Mouse (Mus musculus) kidney, embryonic 14.5 days (tissue): Measurements from ENCODE around the gene Spout1. TPM values are rescaled to one million over a fixed set of nuclear protein-coding genes. Genes with fewer than 3 reads are reported as not detected.
"Not testable (repeated sequence)": the region's sequence is repeated elsewhere in the genome, so short reads cannot be mapped to it uniquely, and the experiment has no call there.

Experiments
- ATAC-seq: fragments of 200-750 bp; cut with Nextera tagmentation; 2 replicates; pipeline ENCODE4 v1.8.0; 2017; ENCODE audit warnings: moderate number of reproducible peaks, mild to moderate bottlenecking, moderate TSS enrichment, moderate library complexity; ENCODE audit not compliant: low FRiP score, low TSS enrichment
- H3K27ac ChIP-seq: fragments of 300-500 bp; sonication (generic); 2 replicates; pipeline ENCODE4 v1.5.1; 2014; ENCODE audit warnings: low read depth, mild to moderate bottlenecking, low read length, moderate library complexity, mixed read lengths
- H3K27me3 ChIP-seq: fragments of 300-500 bp; sonication (generic); 2 replicates; pipeline ENCODE4 v1.6.1; 2014; ENCODE audit warnings: mild to moderate bottlenecking, low read length; ENCODE audit not compliant: control insufficient read depth, insufficient read depth
- H3K36me3 ChIP-seq: fragments of 300-500 bp; sonication (generic); 2 replicates; pipeline ENCODE4 v1.6.1; 2014; ENCODE audit warnings: low read length, mixed read lengths; ENCODE audit not compliant: control insufficient read depth, insufficient read depth
- H3K4me1 ChIP-seq: fragments of 300-500 bp; sonication (generic); 2 replicates; pipeline ENCODE4 v1.6.1; 2014; ENCODE audit warnings: low read length, mixed read lengths; ENCODE audit not compliant: control insufficient read depth, insufficient read depth
- H3K4me2 ChIP-seq: fragments of 300-500 bp; sonication (generic); replicated peaks from 2 replicates; pipeline ENCODE4 v1.6.1; 2014; ENCODE audit warnings: low read depth, mild to moderate bottlenecking, low read length
- H3K4me3 ChIP-seq: fragments of 300-500 bp; sonication (generic); 2 replicates; pipeline ENCODE4 v1.5.1; 2014; ENCODE audit warnings: mild to moderate bottlenecking, low read length
- H3K9ac ChIP-seq: fragments of 300-500 bp; sonication (generic); 2 replicates; pipeline ENCODE4 v1.6.1; 2014; ENCODE audit warnings: low read depth, mild to moderate bottlenecking, low read length, moderate library complexity
- H3K9me3 ChIP-seq: fragments of 300-500 bp; sonication (generic); 2 replicates; pipeline ENCODE4 v1.6.1; 2016; ENCODE audit warnings: low read length; ENCODE audit not compliant: control insufficient read depth
- WGBS: fragments of 180-500 bp; shearing (Covaris S2); extraction: QIAGEN DNeasy Blood & Tissue Kit; methylation state at CpG from one replicate; pipeline ENCODE4 v1.1.7; 2014; 5-methylcytosine and 5-hydroxymethylcytosine counted together
- polyA plus RNA-seq: library from polyadenylated mRNA; unstranded; fragments of >200 nt; fragmentation: Nextera tagmentation; extraction: Ambion mirVana; gene quantifications from 2 replicates; pipeline ENCODE4 v1.2.1, GENCODE M21; 2014

The Spout1 gene
- polyA plus RNA-seq, 1 experiment from 2014 or later, result 77.0 TPM

DNA sequence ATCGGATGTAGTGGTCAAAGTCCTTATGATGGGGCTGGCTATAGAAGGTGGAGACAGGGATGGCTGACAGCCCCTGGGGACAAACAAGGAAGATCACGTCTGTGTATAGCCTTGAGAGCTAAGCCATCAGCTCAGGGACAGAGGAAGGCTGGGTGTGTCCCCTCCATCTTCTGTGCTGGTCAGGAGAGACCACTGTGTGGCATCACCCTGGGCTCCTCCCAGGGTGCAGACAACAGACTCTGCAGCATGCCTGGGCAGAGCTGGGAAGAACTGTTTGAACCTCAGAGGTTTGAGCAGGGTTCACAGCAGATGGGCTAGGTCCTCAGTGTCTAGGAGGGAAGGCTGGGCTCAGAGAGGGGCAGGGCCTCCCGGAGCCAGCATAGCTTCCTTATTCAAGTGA lies 7.4 kb upstream of the Spout1 start:
- Histone ChIP-seq H3K4me1 (no peaks in the 10 kb centered on the region), H3K4me3 (no peak overlapping the region), H3K27ac (no peak overlapping the region), H3K4me2 (no peak overlapping the region), H3K9ac (no peak overlapping the region), H3K9me3 (peaks cover 6% of the 10 kb centered on the region; the same call in 1 of the 2 replicates), H3K36me3 (no peaks in the 10 kb centered on the region), H3K27me3 (no peaks in the 10 kb centered on the region)
- no peak for ATAC-seq
- 88% methylated on average over 3 of the region's 3 CpGs for whole genome bisulfite sequencing

DNA sequence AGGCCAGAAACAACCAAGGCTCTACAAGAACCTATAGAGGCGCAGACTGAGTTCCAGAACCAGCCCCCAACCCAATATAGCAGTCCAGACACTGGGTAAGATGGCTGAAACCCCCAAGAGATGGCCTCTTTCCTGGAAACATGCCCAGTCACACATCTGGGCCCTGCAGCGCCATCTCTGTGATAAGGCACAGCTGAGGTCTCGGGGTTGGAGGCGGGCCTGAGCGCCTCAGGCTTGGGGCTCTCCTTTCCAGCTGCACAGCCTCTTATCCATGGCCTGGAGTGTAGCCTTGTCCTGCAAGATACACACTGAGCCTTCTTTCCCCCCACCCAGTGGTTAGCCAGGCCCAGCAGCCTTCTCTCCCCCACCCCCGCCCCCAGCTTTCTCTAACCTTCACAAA lies 7.0 kb upstream of the Spout1 start:
- H3K36me3 ChIP-seq, result no peaks in the 10 kb centered on the region
- no peak for ATAC-seq
- H3K9ac ChIP-seq, result no peak overlapping the region
- H3K4me3 ChIP-seq, result no peak overlapping the region
- H3K27me3 ChIP-seq, result no peaks in the 10 kb centered on the region
- no peak overlapping the region for H3K4me2 ChIP-seq
- no peak overlapping the region for H3K27ac ChIP-seq
- H3K9me3 ChIP-seq, result peaks cover 6% of the 10 kb centered on the region; the same call in 1 of the 2 replicates
- no peaks in the 10 kb centered on the region for H3K4me1 ChIP-seq
- 88% methylated on average over 6 of the region's 6 CpGs for WGBS

DNA sequence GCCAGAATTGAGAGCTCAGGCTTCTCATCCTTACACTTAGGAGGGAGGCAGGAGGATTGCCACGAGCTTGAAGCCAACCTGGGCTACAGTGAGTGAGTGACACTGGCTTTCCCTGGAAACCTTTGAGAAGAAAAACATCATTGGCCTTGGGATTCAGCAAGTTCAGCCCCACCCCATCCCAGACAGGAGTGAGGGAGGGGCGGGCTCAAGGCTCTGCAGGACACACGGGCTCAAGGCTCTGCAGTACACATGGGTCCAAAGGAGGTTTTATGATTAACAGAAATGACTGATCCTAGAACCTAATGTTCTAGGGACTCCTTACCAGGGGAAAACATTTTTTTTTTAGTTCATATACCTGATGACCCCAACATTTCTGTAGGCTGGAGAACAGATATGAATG lies 5.5 kb upstream of the Spout1 start:
- H3K27ac ChIP-seq, result no peak overlapping the region
- H3K4me1 ChIP-seq, result no peaks in the 10 kb centered on the region
- 70% methylated on average over 3 of the region's 3 CpGs for WGBS
- ATAC-seq, result no peak
- H3K27me3 ChIP-seq, result no peaks in the 10 kb centered on the region
- peaks cover 6% of the 10 kb centered on the region; the same call in 1 of the 2 replicates for H3K9me3 ChIP-seq
- H3K36me3 ChIP-seq, result no peaks in the 10 kb centered on the region
- no peak overlapping the region for H3K4me3 ChIP-seq
- H3K4me2 ChIP-seq, result no peak overlapping the region
- H3K9ac ChIP-seq, result no peak overlapping the region

DNA sequence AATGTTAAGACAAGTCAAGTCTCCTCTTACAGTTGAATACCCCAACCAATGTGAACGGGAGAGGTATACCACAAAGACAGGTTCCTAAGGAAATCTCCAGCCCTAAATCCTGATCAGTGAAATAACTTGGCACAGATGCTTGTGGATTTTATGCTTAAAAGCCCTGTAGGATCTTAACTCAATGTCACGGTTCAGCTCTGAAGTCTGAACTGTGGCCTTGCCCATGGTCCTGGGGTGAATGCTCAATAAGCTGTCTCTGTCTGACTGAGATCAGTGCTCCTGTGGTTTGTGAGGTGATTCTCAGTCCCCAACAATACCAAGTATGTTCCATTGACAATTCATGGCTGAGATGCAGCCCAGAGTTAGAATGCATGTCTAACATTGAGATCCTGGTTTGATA lies 4.2 kb upstream of the Spout1 start:
- Histone ChIP-seq H3K27ac (no peak overlapping the region), H3K4me2 (no peak overlapping the region), H3K9ac (no peak overlapping the region), H3K36me3 (no peaks in the 10 kb centered on the region), H3K27me3 (no peaks in the 10 kb centered on the region), H3K4me3 (no peak overlapping the region), H3K4me1 (peaks cover 3% of the 10 kb centered on the region), H3K9me3 (peaks cover 6% of the 10 kb centered on the region; the same call in 1 of the 2 replicates)
- no peak for ATAC-seq
- WGBS, result 88% methylated on average over 2 of the region's 2 CpGs

- 64% methylated on average over 7 of the region's 7 CpGs for WGBS
- Histone ChIP-seq H3K4me2 (peak overlapping the region; percentile 82), H3K4me3 (peak overlapping the region; percentile 81), H3K36me3 (peaks cover 32% of the 10 kb centered on the region)
- not testable (repeated sequence) for H3K9ac ChIP-seq, H3K4me1 ChIP-seq, H3K9me3 ChIP-seq, H3K27ac ChIP-seq, H3K27me3 ChIP-seq
- 0 out of 2 replicates have a peak, but pooled peaks have one; percentile 11 for ATAC-seq
These were observed 452 bp upstream of the Spout1 start for GRCm38 (mm10) chr2:30178711-30179110.

GRCm38 (mm10) chr2:30176561-30176960 lies 1.7 kb downstream of the Spout1 start:
- no peak for ATAC-seq

DNA sequence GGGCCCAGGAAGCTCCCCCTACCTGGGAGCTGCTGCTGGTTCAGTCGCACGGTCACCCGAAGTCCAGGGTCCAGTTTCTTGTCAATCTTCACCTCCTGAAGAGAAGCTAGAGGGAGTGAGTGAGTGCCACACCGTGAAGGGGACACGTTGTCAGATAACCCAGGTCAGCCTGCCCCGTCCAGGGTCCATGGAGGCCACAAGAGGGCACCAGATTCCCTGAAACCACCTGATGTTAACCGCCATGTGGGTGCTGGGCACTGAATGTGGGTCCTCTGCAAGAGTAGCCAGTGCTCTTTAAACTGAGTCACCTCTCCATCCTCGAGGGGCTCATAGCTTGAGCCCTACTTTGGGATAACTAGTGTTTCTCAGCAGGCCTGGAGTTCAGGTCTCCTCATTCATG lies 2.4 kb downstream of the Spout1 start:
- Histone ChIP-seq H3K4me1 (peaks cover 8% of the 10 kb centered on the region), H3K27me3 (no peaks in the 10 kb centered on the region), H3K9ac (no peak overlapping the region), H3K27ac (no peak overlapping the region), H3K4me2 (no peak overlapping the region), H3K36me3 (peaks cover 43% of the 10 kb centered on the region), H3K4me3 (no peak overlapping the region), H3K9me3 (0 out of 2 replicates have a peak, but pooled peaks cover 3% of the 10 kb centered on the region)
- WGBS, result 94% methylated on average over 8 of the region's 8 CpGs
- ATAC-seq, result no peak

More at GRCm38 (mm10) chr2:30176561-30176960, 1.7 kb downstream of the Spout1 start:
- Histone ChIP-seq H3K27me3 (no peaks in the 10 kb centered on the region), H3K4me2 (no peak overlapping the region), H3K36me3 (peaks cover 43% of the 10 kb centered on the region), H3K9ac (no peak overlapping the region), H3K27ac (no peak overlapping the region), H3K9me3 (0 out of 2 replicates have a peak, but pooled peaks cover 3% of the 10 kb centered on the region), H3K4me1 (peaks cover 8% of the 10 kb centered on the region), H3K4me3 (no peak overlapping the region)
- WGBS, result 92% methylated on average over 2 of the region's 2 CpGs

DNA sequence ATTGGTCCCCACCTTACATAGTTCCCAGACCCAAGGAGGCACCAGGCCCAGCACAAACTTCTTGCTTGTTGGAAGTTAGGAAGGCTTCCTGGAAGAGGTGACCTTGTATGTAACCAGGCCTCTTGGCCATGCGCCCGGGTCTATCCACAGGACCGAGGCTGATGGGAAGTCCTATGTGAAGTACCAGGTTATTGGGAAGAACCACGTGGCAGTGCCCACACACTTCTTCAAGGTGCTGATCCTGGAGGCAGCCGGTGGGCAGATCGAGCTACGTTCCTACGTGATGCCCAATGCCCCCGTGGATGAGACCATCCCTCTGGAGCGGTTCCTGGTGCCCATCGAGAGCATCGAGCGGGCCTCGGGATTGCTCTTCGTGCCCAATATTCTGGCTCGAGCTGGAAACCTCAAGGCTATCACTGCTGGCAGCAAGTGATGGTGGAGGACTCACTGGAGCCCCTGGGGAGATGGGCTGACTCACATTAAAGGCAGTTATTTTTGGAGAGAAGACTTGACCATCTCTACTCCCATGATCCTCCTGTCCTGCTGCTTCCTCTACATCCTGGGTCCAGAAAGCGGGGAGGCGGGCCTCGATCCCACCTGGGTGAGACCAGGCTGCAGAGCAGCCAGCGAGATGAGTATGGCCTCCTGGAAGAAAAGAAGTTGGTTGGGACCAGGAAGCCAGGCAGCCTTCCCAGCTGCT lies 4.6 kb downstream of the Spout1 start:
- Histone ChIP-seq H3K27me3 (no peaks in the 10 kb centered on the region), H3K9me3 (0 out of 2 replicates have a peak, but pooled peaks cover 3% of the 10 kb centered on the region), H3K27ac (no peak overlapping the region), H3K4me1 (peaks cover 8% of the 10 kb centered on the region), H3K9ac (no peak overlapping the region), H3K36me3 (peaks cover 43% of the 10 kb centered on the region), H3K4me3 (no peak overlapping the region), H3K4me2 (no peak overlapping the region)
- 95% methylated on average over 20 of the region's 20 CpGs for WGBS
- no peak for ATAC-seq

DNA sequence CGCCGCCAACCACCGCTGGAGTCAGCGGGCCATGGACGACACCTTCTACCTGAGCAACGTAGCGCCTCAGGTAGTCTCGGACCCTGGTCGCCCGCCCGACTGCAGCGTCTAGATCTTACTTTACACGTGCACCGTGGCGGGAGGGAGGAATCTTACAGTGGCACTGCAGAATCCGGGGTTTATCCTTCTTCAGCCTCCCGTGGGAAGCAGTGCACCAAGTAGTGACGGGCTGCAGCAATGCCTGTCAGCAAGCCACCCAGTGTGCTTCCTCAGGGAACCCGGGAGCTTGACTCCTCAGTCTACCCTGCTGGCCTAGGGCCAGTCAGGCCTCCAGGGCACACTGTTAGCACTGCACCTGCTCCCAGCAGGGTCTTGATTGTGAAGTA lies 6.3 kb downstream of the Spout1 start:
- peaks cover 43% of the 10 kb centered on the region for H3K36me3 ChIP-seq
- H3K27ac ChIP-seq, result no peak overlapping the region
- H3K27me3 ChIP-seq, result no peaks in the 10 kb centered on the region
- H3K4me1 ChIP-seq, result 0 out of 2 replicates have a peak, but pooled peaks cover 1% of the 10 kb centered on the region
- peaks cover 4% of the 10 kb centered on the region for H3K9me3 ChIP-seq
- peak overlapping the region; percentile 65 for H3K4me3 ChIP-seq
- H3K9ac ChIP-seq, result peak overlapping the region; percentile 79
- H3K4me2 ChIP-seq, result peak overlapping the region; percentile 84
- 1% methylated on average over 19 of the region's 19 CpGs for WGBS
- ATAC-seq, result peak; percentile 20
